Mouse (Mus musculus) layer of hippocampus, postnatal 25 days (tissue): ENCODE results near the gene Dhrs3. TPM values are rescaled to one million over a fixed set of nuclear protein-coding genes. Genes with fewer than 3 reads are reported as not detected.

Source experiments
- DNase-seq, 2 experiments: peaks; one replicate each; pipeline ENCODE4 v3.0.0; 2022; ENCODE audit warnings: mixed read lengths in 2 of 2, low spot score in 1 of 2; ENCODE audit errors: extremely low spot score in 1 of 2
- total RNA-seq, 2 experiments: library from RNA; stranded (reverse); gene quantifications; 2 replicates each; pipeline ENCODE4 v1.2.3; 2021

Dhrs3 gene
- total RNA-seq, 2 experiments from 2014 or later, result 29.6 to 30.6 TPM

DNA sequence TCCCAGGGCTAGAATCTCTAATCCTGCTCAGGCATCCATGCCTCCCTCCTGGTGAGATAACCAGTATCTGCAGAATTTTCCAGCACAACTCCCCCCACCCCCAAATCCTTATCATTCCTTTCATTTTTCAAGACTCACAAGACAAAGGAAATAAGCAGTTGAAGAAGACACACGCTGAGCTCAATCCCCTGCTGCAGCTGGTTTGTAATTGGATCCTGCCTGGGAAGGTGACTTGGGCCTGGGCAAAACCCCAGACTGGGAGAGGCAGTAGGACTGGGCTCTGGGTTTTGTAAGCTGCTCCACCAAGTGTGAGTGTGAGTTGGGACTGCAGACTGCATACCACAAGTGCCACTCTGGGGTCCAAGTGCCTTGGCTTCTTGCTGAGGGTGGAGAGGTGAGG lies 41.9 kb downstream of the Dhrs3 start:
- DNase-seq, result no peak

DNA sequence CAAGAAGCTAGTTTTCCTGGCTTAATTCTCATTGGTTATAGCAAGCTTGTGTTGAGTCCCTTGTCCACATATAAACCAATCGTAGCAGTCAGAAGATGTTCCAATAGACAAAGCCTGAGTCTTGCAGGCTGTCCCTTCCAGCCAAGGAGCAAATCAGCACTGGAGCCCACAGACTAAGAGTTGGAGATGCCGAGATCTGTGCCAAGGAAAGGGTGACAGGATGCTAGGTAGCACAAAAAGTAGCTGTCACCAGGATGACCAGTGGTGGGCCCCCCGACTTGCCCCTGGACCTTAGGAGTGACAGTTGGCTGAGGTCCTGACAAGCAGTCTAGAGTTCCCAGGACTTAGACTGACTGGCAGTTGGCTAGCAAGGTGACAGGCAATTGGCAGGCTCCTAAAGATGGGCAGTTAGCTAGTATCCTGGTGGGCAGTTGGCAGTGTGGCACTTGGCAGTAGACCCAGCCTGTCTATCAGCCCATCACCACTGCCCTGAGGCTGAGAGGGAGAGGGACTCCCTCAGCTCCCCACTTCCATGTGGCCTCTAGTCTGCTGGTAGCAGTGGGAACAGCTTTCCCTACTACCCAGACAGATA lies 44.0 kb downstream of the Dhrs3 start:
- DNase-seq, result no peak

GRCm38 (mm10) chr4:144939847-144940411 lies 47.3 kb downstream of the Dhrs3 start:
- no peak for DNase-seq

- no peak for DNase-seq
These were observed 48.3 kb downstream of the Dhrs3 start for GRCm38 (mm10) chr4:144940796-144941462.

DNA sequence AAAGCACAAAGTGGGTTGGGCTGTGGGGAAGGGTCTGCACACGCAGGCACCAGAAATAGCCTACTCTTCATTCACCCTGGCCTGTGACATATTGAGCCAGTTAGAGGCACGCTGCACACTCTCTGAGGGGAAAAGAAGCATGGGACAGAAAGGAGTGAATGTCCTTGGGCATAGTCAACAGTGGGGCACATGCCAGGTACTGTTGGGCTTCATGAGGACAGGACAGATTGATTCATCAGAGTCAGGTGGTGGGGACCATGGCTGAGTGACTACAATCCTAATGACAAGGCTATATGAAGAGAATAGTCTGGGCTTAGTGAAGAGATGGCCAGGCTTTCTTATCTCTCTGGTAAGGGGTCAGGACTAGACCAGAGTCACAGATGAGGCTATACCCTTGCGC lies 49.8 kb downstream of the Dhrs3 start:
- DNase-seq, result no peak

GRCm38 (mm10) chr4:144943273-144943672 lies 50.6 kb downstream of the Dhrs3 start:
- no peak for DNase-seq

- DNase-seq, result no peak
These were observed 55.2 kb downstream of the Dhrs3 start for GRCm38 (mm10) chr4:144947738-144948390.

- no peak for DNase-seq
These were observed 57.1 kb downstream of the Dhrs3 start for GRCm38 (mm10) chr4:144949441-144950326.

GRCm38 (mm10) chr4:144950327-144950711 lies 57.7 kb downstream of the Dhrs3 start:
- no peak for DNase-seq

GRCm38 (mm10) chr4:144950883-144951282 lies 58.3 kb downstream of the Dhrs3 start:
- DNase-seq, result no peak

GRCm38 (mm10) chr4:144951859-144952258 lies 59.2 kb downstream of the Dhrs3 start:
- DNase-seq, result no peak

GRCm38 (mm10) chr4:144953421-144953820 lies 60.8 kb downstream of the Dhrs3 start:
- DNase-seq, result no peak

GRCm38 (mm10) chr4:144955863-144956262 lies 63.2 kb downstream of the Dhrs3 start:
- DNase-seq, result no peak

GRCm38 (mm10) chr4:144956293-144956692 lies 63.7 kb downstream of the Dhrs3 start:
- DNase-seq, result no peak

DNA sequence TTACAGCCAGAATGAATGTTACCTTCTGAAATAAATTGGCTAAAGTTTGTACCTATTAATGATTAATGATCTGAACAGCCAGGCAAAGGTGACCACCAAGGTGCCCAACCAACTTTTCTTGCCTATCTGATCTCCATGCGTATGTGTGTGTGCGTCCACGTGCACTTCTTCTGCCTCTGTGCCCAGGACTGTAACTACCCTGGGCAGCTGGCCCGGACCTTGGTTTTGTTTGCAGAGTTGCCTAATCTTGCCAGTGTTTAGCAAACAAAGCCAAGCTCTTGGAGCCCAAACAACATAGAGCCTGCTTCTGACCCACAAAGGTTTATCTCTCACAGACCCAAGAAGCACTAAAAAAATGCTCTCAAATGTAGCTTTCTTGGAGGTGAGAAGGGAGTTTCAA lies 64.6 kb downstream of the Dhrs3 start:
- no peak for DNase-seq

DNA sequence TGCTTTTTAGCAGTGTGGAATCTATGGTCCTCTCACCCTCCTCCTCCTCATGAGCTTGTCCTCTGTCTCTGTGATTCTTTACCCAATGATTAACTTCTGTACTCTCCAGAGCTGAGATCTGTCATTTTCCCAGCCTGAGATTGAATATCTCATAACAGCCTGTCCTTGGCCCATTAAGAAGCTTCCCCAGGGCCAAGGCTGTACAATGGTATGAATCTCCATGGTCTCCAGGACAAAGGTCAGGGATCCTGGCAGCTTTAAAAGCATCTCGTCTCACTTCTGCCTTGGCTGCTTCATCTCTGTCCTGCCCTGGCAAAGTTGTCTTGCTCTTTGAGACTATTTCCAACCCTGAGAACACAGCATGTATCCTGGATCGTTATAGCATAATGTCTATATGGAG lies 65.1 kb downstream of the Dhrs3 start:
- no peak for DNase-seq

- DNase-seq, result no peak
These were observed 67.7 kb downstream of the Dhrs3 start for GRCm38 (mm10) chr4:144960188-144960904.

DNA sequence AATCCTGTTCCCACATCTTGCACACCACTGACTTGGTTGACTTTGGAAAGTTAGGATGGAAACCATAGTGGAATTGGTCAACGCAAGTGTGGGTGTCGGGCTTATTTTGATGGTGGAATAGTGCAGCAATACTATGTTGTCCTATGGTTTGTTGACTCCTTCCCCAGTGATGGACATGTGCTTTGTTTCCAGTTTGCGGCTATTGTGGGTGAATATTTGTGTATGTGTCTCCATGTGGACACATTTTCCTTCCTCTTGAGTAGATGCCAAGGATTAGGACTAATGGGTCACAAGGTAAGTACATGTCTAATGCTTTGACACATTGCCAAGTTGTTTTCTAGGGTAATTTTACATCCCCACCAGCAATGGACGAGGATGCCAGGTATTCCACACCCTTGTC lies 68.6 kb downstream of the Dhrs3 start:
- no peak for DNase-seq

DNA sequence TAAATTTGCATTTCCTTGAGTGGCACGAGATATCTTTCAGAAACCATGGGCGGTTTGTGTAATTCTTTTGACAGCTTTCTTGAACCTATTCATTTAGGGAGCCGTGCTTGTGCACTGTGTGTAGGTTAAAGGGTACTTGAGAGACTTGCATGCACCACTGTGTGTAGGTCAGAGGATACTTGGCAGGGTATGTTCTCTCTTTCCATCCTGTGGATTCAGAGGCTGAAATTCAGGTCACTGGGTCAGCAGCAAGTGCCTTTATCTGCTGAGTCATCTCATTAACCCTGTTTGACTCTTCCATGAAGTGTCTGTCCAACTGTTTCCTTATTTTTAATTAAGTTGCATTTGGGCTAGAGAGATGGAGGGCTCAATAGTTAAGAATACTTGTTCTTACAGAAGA lies 69.1 kb downstream of the Dhrs3 start:
- DNase-seq, result no peak

DNA sequence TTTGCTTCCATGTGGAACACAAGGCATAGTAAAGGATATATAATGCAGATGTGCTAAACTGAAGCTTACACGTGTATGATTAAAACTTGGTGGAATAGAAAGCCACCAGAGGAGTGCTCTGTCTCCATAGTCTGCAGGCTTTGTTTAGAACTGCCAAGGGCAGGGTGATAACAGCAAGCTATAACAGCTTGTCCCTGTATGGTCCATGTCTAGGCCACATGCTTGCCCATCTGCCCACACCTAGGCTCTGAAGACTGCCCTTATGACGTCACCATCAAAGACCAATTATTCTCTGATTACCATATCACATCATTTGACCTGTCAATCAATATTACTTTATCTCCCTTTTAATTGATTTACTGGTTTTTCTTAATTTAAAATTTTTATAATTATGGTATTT lies 72.6 kb downstream of the Dhrs3 start:
- no peak for DNase-seq
